Mouse (Mus musculus) yolk sac, embryonic 10.5 days (tissue): ENCODE data around the gene Zfp637.
"Not testable (repeated sequence)": the region's sequence is repeated elsewhere in the genome, so short reads cannot be mapped to it uniquely, and the experiment has no call there.

ENCODE experiments used
- DNase-seq: peaks from one replicate; pipeline ENCODE4 v3.0.0-alpha.2; 2017; ENCODE audit warnings: low spot score

Zfp637 gene

DNA sequence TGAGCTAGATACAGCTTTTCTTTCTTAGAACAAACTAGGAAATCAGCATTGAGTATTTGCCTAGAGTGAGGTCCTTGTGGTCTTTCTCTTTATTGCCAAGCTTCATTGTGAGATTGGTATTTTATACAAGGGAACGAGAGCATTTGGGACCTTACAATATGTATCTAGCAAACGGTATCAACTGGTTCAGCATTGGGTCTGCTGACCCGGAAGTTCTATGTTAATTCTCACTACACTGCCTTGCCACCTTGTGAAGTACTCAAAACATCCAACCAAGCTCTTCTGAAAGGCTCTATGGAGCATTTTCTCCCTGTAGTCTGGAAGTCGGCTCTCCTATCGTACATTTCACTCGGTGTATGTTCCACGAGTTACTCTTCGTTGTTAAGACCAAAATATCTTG, 22.8 kb downstream of the Zfp637 start:
- DNase-seq: no peak

DNA sequence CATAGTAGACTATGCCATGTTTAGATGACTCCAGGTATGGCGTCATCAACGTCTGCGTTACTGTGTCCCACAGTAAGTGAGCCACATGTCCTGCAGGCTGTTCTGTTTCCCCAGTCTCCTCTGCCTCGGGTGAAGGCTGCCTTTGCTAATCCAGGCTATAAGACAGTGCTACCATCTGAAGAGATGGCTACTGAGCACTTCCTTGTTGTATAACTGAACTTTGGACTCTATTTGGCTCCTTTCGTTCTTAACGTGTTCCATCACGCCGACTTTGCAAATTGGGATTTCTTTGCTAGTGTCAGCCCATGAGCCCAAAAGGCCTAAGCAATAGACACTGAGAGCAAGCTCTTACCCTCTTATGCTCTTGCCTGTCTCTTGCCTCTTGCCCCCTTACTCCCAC, 27.2 kb downstream of the Zfp637 start:
- DNase-seq: no peak

DNA sequence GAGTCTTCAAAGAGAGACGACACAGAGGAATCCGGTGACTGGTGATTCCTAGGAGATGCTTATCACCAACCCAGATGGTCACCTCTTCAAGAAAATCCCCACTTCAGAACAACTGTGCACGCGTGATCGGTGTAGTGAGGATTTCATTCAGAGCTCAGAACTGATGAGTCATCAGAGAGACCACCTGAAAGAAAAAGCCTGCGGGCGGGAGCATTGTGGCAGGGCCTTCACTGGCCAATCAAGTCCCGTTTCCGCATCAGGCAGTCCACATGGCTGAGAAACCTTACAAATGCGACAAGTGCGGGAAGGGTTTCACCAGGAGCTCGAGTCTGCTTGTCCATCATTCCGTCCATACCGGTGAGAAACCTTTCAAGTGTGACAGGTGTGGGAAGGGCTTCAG, 30.1 kb downstream of the Zfp637 start:
- no peak for DNase-seq

DNA sequence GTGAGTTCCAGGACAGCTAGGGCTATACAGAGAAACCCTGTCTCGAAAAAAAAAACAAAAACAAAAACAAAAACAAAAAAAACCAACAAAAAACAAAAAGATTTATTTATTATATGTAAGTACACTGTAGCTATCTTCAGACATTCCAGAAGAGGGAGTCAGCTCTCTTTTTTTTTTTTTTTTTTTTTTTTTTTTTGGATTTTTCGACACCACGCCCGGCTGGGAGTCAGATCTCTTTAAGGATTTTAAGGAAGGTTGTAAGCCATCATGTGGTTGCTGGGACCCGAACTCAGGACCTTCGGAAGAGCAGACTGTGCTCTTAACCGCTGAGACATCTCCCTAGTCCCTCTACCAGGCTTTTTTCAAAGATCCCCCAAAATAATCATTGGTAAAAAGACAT, 32.5 kb downstream of the Zfp637 start:
- not testable (repeated sequence) for DNase-seq

DNA sequence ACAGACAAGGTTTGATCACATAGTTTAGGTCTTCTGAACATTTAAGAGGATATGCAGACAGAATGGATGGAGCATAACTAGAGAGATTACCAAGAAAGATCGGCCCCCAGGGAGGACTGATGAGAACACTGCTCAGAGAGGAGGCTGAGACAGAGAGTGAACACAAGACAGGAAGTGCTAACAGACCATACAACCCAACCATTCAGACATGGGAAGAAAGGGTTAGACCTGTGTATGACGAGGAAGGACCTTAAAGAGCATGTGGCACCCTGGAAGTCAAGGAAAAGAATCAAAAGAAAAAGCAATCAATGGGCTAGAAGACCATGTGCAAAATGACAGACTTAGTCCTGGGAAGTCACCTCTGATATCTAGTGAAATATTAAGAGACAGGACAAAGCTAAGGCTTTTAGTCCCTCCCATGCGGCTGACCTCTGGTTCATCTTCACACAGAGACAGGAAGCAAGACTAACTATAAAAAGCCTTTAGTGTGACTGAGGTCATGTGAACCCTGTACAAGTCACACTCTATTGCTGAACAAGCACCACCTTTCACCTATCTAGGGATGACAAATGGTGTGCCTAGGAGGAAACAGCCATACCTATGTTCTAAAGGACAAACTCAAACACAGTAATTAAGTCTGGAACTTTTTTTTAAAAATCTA, 33.8 kb downstream of the Zfp637 start:
- DNase-seq: peak; percentile 74

DNA sequence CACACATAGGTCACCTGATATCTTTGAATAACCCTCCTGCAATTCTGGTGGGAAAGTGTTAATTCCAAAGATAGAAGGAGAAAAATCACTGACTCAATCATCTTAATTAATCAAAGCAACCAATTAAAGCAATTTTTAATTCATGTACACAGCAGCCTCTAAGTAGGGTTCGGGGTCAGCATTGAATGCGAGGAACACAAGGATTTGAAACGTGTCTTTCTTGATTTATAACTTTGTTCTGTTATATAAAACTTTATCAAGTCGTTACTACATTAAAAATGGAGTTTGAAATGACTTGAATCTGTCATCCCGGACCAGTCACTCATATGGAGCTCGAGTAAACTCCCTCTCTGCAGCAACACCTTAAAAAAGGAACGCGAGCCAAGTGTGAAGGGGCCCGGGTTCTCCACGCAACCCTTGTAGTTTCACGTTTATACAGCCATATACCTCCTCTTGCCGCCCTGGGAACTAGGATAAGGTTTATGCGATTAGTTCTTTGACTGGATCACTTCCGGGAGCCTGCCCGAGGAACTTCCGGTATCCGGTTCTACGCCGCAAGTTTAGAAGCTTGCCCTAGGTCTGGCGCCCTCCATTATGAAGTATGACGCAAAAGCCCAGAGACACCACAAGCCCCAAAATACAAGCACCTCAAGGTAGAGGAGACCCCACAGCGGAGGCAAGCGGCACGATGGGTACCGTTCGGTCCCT, 37.9 kb downstream of the Zfp637 start:
- DNase-seq: peak; percentile 94

- peak; percentile 98 for DNase-seq
Observed at GRCm38 (mm10) chr6:117879408-117880115, 38.6 kb downstream of the Zfp637 start.

GRCm38 (mm10) chr6:117880394-117880838, 39.4 kb downstream of the Zfp637 start:
- no peak for DNase-seq

- DNase-seq: no peak
Observed at GRCm38 (mm10) chr6:117881229-117881628, 40.2 kb downstream of the Zfp637 start.

- no peak for DNase-seq
Observed at GRCm38 (mm10) chr6:117881997-117882396, 41.0 kb downstream of the Zfp637 start.

GRCm38 (mm10) chr6:117885943-117886342, 45.0 kb downstream of the Zfp637 start:
- DNase-seq: no peak

DNA sequence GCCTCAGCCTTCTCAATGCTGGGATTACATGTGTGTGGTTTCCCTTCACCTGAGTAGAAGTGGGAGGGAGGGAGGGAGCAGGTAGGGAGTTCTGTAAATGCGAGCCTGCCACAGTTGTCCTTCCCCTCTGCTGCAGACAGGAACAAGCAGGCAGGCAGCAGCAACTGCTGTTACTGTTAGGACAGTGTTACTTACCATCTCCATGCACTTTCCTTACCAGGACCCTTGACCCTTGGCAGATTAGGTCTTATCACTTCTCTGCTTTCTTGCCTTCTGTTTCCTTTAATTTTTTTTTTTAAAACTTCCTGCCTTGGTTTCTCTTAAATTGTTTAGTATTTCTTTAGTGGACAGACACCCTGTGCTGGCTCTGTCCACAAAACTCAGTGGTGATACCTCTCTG, 47.1 kb downstream of the Zfp637 start:
- no peak for DNase-seq

GRCm38 (mm10) chr6:117888642-117889096, 47.7 kb downstream of the Zfp637 start:
- DNase-seq: no peak

DNA sequence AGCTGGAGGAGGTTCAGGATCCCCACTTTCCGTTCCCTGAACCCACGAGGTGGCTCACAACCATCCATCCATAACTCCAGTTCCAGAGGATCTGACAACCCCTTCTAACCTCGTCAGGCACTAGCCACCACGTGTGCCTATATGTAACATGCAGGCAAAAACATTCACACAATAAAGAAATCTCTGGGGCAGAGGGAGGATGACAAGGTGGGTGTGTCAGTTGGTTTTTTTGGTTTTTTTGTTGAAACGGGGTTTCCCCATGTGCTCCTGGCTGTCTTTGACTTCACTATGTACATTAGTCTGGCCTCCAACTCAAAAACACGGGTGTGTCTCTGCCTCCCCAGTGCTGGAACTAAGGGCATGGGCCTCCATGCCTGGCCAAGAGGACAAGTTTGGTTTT, 49.3 kb downstream of the Zfp637 start:
- no peak for DNase-seq

DNA sequence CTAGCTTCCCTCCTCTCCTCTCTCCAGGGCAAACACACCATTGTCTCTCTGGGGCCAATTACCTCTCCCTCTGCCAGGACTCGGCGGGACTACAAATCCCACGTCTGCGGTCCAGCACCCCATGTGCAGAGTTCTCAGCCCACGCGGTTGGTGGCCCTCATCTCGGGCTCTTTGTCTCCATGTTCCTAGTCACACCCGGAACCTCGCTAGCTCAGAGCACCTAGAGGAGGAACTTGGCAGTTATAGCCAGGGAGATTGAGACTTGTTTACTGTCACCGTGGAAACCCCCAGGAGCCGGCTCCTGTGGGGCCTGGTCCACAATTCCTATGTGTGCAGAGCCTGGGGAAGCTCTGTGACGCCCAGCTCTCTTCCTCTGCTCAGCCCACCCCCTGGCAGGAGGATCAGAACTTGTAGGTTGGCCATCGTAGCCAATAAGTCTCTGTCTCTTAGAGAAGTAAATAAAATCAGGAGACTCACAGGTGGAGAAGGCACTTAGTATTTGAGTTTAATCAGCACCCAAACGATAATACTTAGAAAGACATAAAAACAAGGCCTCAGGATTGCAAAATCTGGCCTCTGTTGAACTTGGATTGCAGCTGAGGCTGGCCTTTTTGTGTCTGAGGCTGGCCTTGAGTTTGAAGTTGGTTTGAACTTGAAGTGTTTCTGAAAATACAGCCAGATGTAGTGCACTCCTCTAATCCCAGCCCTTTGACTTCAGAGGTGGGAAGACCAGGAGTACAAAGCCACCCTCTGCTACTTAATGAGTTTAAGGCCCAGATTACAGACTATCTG, 50.6 kb downstream of the Zfp637 start:
- DNase-seq: no peak

DNA sequence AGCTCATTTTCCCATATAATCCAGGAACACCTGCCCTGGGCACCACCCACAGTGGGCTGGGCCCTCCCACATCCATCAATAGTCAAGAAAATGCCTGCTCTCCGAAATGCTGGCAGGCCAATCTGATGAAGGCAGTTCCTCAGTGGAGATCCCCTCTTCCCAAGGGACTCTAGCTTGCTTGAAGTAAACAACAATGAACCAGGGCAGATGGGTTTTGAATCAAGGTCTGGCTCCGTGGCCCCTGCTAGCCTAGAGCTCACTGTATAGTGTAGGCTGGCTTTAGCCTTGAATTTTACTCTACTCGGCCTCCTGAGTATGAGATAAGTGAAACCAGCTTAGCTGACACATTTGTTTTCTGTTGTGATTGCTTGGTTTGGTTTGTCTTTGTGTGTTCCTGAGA, 51.4 kb downstream of the Zfp637 start:
- no peak for DNase-seq

DNA sequence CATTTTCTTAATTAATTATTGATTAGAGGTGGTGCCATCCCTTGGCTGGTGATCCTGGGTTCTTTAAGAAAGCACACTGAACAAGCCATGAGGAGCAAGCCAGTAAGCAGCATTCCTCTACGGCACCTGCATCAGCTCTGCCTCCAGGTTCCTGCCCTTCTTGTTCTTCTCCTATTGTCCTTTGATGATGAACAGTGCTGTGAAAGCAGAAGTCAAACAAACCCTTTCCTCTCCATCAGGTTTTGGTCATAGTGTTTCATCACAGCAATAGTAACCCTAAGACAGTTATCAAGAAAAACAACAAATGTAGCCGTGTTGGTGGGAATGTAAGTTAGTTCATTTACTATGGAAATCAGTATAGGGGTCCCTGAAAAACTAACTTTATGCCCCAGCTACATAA, 52.5 kb downstream of the Zfp637 start:
- DNase-seq: no peak
